Mouse (Mus musculus) WW6 (cell line): ENCODE measurements around the gene Snapc5.
"Not testable (repeated sequence)": the region's sequence is repeated elsewhere in the genome, so short reads cannot be mapped to it uniquely, and the experiment has no call there.

Source experiments
- DNase-seq: peaks from one replicate; pipeline ENCODE4 v3.0.0-alpha.2; 2013; ENCODE audit warnings: low read depth, low spot score

Gene Snapc5

DNA sequence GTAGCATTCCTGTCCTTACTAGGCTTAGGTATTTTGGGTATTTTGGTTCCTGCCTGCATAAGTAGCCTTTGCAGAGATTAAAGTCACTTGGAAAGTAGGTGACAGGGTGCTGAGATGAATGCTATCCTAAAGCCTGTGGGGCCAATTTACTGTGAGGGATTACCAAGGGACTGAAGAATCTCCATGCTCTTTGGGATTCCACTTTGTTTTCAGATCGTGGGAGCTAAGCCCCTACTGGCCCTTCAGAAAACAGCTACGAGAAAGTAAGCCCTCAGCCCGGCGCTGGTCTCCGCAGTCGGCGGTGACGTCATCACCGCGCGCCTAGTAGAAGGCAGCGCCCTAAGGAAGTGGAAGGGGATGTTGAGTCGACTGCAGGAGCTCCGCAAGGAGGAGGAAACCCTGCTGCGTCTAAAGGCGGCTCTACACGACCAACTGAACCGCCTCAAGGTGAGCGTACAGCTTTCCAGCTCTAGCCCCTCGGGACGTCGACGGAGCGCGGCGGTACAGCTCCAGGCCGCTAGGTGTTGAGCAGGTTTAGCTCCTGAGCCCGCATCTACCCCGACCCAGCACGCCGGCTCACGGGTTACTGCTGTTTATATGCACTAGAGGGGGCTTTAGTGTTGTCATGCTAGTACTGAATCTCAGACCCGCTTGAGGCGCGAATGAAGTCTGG is at the start of gene Snapc5:
Snapc5 (plus strand) TSS at position 301 of the 673 bp plus-strand sequence.
- DNase-seq = peak; percentile 93

DNA sequence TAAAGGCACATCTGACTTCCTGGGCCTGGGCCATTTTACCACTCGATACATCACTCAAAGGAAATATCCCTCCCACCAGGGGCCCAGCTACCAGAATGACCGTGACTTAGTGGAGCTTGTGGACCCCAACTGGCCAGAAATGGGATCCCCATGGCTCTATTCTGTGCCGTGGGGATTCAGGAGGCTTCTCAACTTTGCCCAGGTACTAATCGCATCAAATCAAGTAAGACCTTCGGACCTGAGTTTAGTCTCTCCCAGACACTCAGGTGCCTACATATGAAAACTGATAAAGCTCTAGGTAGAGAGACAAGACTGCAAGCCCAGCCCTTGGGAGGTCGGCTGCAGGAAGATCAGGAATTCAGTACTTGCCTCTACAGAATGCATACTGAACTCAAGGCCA is 47.5 kb upstream of the Snapc5 start:
- DNase-seq = no peak

DNA sequence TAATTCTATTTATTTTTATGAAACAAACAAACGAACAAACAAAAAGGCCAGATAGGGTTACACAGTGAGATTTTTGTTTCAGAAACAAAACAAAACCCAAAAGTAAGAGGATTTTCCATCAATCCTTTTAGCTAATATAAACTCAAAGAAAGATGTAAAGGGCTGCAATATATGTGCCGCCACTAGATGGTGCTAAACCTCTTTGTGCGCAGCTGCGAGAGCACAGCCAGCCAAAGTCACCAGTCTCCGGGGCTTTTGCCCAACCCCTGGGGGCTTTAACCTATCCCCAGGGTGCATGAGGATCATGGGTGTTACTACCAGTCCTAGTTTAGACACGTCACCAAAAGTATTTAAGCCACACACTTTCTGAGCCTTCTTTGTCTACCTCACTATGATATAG is 40.2 kb upstream of the Snapc5 start:
- not testable (repeated sequence) for DNase-seq

- no peak for DNase-seq
These were observed 39.2 kb upstream of the Snapc5 start for GRCm38 (mm10) chr9:64139879-64140278.

- no peak for DNase-seq
These were observed 22.4 kb upstream of the Snapc5 start for GRCm38 (mm10) chr9:64156641-64157040.

GRCm38 (mm10) chr9:64160471-64160870 is 18.6 kb upstream of the Snapc5 start:
- no peak for DNase-seq

DNA sequence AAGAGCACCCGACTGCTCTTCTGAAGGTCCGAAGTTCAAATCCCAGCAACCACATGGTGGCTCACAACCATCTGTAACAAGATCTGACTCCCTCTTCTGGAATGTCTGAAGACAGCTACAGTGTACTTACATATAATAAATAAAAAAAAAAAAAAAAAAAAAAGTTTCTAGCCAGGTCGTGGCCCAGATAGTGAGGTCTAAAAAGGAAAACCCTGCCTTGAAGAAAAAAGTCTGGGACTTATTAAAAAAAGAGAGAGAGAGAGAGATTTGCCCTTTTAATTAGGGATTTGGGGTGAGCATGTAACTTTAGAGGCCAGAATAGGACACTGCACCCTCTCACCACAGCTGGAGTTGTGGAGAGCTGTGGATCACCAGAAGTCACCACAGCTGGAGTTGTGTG is 9.1 kb upstream of the Snapc5 start:
- DNase-seq = not testable (repeated sequence)

- no peak for DNase-seq
These were observed 6.8 kb upstream of the Snapc5 start for GRCm38 (mm10) chr9:64172145-64172815.

- peak; percentile 76 for DNase-seq
These were observed 6.0 kb upstream of the Snapc5 start, which contains the start of the genes Zwilch and Rpl4 for GRCm38 (mm10) chr9:64172816-64173665. Zwilch (minus strand) TSS chr9:64173104. Rpl4 (plus strand) TSS chr9:64173375.

DNA sequence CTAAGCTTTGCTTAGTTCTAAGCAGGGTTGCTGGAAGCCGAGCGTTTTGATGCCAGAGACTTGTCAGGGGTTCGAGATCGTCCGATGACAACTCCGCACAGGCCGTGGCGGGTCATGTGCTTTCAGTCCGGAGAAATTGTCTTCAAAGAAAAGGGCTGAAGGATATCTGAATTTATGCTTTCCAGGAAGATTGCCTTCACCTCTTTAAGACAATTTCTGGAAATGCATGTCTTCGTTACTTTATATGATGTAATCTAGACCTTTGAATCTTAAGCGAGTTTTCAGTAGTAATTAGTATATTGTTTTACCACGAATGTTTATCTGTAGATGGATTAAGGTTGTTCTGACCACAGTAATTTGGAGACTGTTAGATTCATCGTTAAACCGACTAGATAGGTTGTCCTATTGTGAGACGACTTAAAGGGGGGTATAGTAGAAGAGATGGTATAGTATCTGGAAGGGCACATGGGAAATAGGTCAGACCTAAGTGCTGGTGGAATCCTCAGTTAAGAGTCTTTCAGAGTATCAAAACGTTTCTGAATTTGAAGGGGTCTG is 5.3 kb upstream of the Snapc5 start:
- no peak for DNase-seq

DNA sequence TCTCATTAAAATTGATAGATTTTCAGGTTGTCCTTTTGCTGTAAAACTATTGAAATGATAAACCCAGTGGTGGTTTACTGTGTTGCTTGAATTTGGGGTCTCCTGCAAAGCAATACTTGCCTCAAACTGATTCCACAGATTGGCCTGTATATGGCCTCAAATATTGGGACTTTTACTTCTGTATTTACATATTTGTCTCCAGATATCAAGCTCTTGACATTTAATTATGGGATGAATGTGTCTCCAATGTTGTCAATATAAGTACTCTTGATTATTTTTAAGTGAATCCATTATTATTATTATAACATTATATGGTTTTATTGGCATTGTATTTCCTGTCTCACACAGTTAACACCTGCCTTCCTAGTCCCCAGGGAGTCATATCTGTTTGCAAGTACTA is 4.7 kb upstream of the Snapc5 start:
- DNase-seq = no peak

GRCm38 (mm10) chr9:64174766-64175165 is 4.3 kb upstream of the Snapc5 start:
- no peak for DNase-seq

- DNase-seq = no peak
These were observed 3.7 kb upstream of the Snapc5 start for GRCm38 (mm10) chr9:64175378-64175777.

DNA sequence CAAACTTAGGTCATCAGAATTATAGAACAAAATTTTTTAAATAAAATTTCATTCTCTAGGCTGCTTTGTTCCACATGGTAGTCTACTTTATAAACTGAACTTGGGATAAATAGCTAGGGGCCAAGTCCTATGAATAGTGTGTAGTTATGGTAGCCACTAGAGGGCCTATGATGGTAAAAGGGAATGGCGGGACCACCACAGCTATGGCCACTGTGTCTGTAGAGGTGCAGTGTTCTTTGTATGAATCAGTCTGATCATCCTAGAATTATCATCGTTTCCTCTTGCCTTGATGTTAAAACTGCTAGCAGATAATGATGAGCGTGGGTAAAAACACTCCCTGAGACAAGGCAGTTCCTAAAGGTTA is 482 bp upstream of the Snapc5 start:
- DNase-seq = no peak

DNA sequence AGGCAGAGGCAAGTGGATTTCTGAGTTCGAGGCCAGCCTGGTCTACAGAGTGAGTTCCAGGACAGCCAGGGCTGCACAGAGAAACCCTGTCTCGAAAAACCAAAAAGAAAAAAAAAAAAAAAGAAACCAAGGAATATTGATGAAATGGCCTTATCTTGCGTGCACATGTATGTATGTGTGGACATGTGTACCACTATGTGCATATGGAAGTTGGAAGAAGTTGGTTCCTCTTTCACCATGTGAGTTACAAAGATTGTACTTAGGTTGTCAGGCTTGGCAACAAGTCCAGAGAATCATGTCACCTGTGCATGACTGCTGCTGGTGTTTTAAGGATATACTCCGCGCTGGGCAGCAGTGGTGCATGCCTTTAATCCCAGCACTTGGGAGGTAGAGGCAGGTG is 4.2 kb downstream of the Snapc5 start:
- DNase-seq = not testable (repeated sequence)

DNA sequence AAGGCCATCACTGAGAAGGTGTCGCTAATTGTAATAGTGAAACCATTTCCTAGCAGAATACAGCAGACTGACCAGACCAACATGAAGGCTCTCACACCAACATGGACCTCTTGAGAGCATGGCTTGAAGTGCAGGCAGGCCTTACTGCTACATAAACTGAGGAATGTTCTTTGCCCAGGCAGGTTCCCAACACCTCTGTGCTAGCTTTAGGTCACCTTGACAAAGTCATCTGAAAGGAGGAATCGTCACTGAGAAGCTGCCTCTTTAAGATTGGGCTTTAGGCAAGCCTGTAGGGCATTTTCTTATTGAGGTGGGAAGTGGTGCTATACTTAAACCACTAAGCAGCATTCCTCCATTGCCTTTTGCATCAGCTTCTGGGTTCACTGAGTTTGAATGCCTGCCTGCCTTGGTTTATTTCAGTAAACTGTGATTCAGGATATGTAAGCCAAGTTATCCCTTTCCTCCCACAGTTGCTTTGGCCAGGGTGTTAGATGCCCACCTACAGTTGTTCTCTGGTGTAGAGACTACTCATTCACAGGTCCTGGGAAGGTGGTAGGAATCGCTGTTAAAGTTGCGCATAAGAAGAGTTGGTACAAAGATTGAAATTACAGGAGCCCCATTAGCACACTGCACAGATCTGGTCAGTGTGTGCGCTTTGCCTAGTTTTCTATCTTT is 5.2 kb downstream of the Snapc5 start:
- no peak for DNase-seq

DNA sequence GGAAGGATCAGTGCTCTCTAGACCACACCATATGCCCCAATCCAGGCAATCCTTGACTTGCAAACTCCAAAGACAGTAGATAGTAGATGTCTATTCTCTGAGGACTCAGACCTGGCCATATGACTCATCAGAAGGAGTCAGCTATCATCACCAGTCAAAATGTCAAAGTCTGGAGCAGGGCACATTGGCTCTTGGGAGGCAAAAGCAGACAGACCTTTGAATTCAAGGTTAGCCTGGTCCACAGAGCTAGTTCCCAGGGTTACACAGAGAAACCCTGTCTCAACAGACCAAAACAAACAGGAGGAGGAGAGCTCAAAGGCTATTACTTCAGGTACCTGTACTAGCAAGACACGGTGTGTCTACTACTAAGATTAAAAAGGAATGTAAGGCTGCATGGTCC is 14.8 kb downstream of the Snapc5 start:
- no peak for DNase-seq

- no peak for DNase-seq
These were observed 16.5 kb downstream of the Snapc5 start for GRCm38 (mm10) chr9:64195554-64195953.

- no peak for DNase-seq
These were observed 18.4 kb downstream of the Snapc5 start for GRCm38 (mm10) chr9:64197524-64197923.

DNA sequence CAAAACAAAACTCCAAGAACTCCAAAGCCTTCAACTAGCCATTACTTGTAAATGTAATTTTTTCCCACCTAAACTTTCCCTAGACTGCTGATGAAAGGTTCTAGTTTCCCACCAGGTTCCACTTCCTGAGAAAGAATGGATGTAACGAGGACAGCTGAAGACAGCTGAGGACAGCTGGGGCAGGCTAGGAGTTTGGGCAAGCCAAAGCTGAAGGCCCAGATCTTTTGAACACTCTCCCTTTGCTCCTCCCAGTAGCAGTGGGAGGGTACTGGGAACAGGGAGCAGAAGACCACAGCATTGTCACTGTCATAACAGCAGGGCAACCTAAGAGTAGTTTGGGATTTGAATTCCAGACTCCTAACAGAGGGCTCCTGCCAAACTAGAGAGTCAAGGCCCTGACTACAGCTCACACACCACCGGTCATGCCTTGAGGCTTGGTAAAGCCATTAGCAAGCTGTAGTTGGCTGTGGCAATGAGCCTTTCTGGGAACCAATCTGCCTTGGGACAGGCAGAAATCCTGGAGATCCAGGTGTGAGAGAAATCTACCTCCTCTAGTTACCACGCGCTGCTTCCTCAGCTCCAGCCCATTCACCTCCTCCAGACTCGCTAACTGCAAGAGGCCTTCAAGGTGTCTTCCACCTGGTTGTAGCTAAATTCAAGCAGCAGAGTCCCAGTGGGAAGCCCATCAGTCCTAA is 19.1 kb downstream of the Snapc5 start:
- DNase-seq = no peak
